Mouse (Mus musculus) lung, postnatal 0 days (tissue): ENCODE data around the gene Dnah5.

Source experiments
- CTCF ChIP-seq: IDR thresholded peaks from 2 replicates; pipeline ENCODE4 v1.5.1; 2016; ENCODE audit warnings: antibody characterized with exemption, mild to moderate bottlenecking
- EP300 ChIP-seq: IDR thresholded peaks from 2 replicates; pipeline ENCODE4 v1.6.1; 2016; ENCODE audit warnings: antibody characterized with exemption, mild to moderate bottlenecking, control low read depth

DNA sequence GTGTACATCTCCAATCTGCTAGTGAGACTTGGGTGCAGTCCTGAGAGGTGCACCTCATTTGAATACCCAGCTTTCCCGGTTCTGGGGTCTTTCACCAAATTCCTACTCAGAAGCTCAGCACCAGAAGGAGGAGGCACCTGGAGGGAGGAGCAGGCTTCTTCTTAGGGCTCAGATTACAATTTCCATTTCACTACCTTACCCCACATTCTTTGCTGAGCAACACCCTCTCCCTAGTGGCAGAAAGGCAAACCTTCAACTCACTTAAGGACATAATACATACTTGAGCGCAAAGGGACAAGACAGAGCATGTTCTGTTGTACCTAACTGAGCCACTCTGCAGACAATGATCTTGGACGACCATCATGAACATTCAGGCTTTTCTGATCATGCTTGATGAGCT lies 23.8 kb downstream of the Dnah5 start:
- TF ChIP-seq EP300, result no peak
- TF ChIP-seq CTCF, result no peak; the same call in 1 of the 2 replicates
